Comparison of ENCODE assay signal across 10 mouse cellular contexts in genomic region chr5:115266787-115267468, GRCm38 (mm10). TPM values are rescaled to one million over a fixed set of nuclear protein-coding genes. Genes with fewer than 3 reads are reported as not detected.
DNase-seq lines count a peak whose midpoint lies in the region; ATAC-seq and TF ChIP-seq lines count a peak whose summit lies in the region.
"Had no signal": no experiment of that assay in that cellular context is flagged by ENCODE, and none has a peak within 500 bp of the region (broad histone marks: within the 10 kb centered on the region; RNA-seq: fewer than 3 reads in every experiment).

No protein-coding gene starts in this region.

- H3K27me3 ChIP-seq in heart, embryonic 10.5 days (ENCODE audit: insufficient read depth, poor library complexity, severe bottlenecking), result no peaks in the 10 kb centered on the region
- no peaks in the 10 kb centered on the region for H3K27me3 ChIP-seq in MEL (ENCODE audit: control insufficient read depth in 1 of 2, insufficient read depth in 2 of 2, low read length in 2 of 2)
- no peaks in the 10 kb centered on the region for H3K27me3 ChIP-seq in liver, embryonic 14.5 days (ENCODE audit: control insufficient read depth, insufficient read depth, low read length)
- H3K27me3 ChIP-seq in midbrain, embryonic 15.5 days (replicated peaks), result no peaks in the 10 kb centered on the region
- H3K27me3 ChIP-seq: limb, embryonic 15.5 days had no signal

- peak overlapping the region; percentile 65; the same call in 1 of the 2 replicates for H3K27ac ChIP-seq in heart, embryonic 10.5 days
- peak overlapping the region; percentile 20; the same call in 1 of the 2 replicates for H3K27ac ChIP-seq in MEL (ENCODE audit: control insufficient read depth, low read depth, low read length)
- H3K27ac ChIP-seq in liver, embryonic 14.5 days, result peak overlapping the region; percentile 97
- no peak overlapping the region for H3K27ac ChIP-seq in midbrain, embryonic 15.5 days
- H3K27ac ChIP-seq: hindbrain, postnatal 0 days; limb, embryonic 15.5 days had no signal

- no peak overlapping the region for H3K9ac ChIP-seq in MEL (ENCODE audit: control insufficient read depth, low read depth, low read length, poor library complexity, severe bottlenecking)
- peak overlapping the region; percentile 71 for H3K9ac ChIP-seq in liver, embryonic 14.5 days (replicated peaks)
- H3K9ac ChIP-seq in midbrain, embryonic 15.5 days, result no peak overlapping the region
- H3K9ac ChIP-seq: limb, embryonic 15.5 days had no signal

- peak; percentile 95 to 97 for TF ChIP-seq EP300 in MEL (IDR thresholded peaks at IDR 0.05; ENCODE audit: low read depth in 1 of 2, low read length in 2 of 2)
- peak; percentile 95 for TF ChIP-seq EP300 in liver, embryonic 14.5 days (IDR thresholded peaks at IDR 0.05; ENCODE audit: low read depth)

- TF ChIP-seq RAD21 in MEL (IDR thresholded peaks at IDR 0.05; ENCODE audit: low read depth, low read length), result no peak

- no peaks in the 10 kb centered on the region for H3K9me3 ChIP-seq in heart, embryonic 10.5 days
- no peaks in the 10 kb centered on the region for H3K9me3 ChIP-seq in MEL (replicated peaks; ENCODE audit: insufficient read depth, low read length)
- H3K9me3 ChIP-seq in liver, embryonic 14.5 days (ENCODE audit: control insufficient read depth, low read length), result no peaks in the 10 kb centered on the region
- no peaks in the 10 kb centered on the region for H3K9me3 ChIP-seq in midbrain, embryonic 15.5 days
- H3K9me3 ChIP-seq: limb, embryonic 15.5 days had no signal

- H3K4me2 ChIP-seq in liver, embryonic 14.5 days (ENCODE audit: low read depth), result peak overlapping the region; percentile 73
- no peak overlapping the region for H3K4me2 ChIP-seq in midbrain, embryonic 15.5 days
- H3K4me2 ChIP-seq: limb, embryonic 15.5 days had no signal

- ATAC-seq in erythroid progenitor cell, adult 5-6 weeks (replicated peaks; ENCODE audit: low FRiP score, poor library complexity, severe bottlenecking), result peak; percentile 82
- peak; percentile 90 for ATAC-seq in liver, embryonic 14.5 days (ENCODE audit: insufficient read depth)
- ATAC-seq in midbrain, embryonic 15.5 days (replicated peaks), result no peak
- ATAC-seq: hindbrain, postnatal 0 days had no signal

- TF ChIP-seq CTCF in MEL (IDR thresholded peaks at IDR 0.05 in 2 of 3, conservative IDR thresholded peaks at IDR 0.05 in 1 of 3; ENCODE audit: control insufficient read depth in 1 of 3, insufficient read depth in 1 of 3, low read depth in 2 of 3, low read length in 3 of 3, poor library complexity in 1 of 3, severe bottlenecking in 1 of 3), result no peak
- TF ChIP-seq CTCF in liver, embryonic 14.5 days (IDR thresholded peaks at IDR 0.05; ENCODE audit: low read depth), result peak; percentile 2; the same call in 1 of the 2 replicates

- peak; percentile 83 for DNase-seq in heart, embryonic 10.5 days (ENCODE audit: low spot score)
- DNase-seq in heart, postnatal 4 days, result no peak
- DNase-seq in MEL (ENCODE audit: low read depth, low spot score), result peak; percentile 89
- DNase-seq in liver, embryonic 14.5 days (ENCODE audit: low read depth in 3 of 3, low spot score in 3 of 3), result peak; percentile 95 to 98 (median 95)
- no peak for DNase-seq in thymus, postnatal 36 days
- no peak for DNase-seq in thymus, postnatal 4 days

- H3K4me3 ChIP-seq in heart, embryonic 10.5 days, result 0 out of 2 replicates have a peak overlapping the region, but pooled peaks have one; percentile 15
- no peak overlapping the region for H3K4me3 ChIP-seq in MEL (ENCODE audit: control insufficient read depth in 1 of 2, insufficient read depth in 1 of 2, low read depth in 2 of 2, low read length in 2 of 2)
- H3K4me3 ChIP-seq in liver, embryonic 14.5 days (ENCODE audit: insufficient read depth in 1 of 2, low read depth in 2 of 2, low read length in 2 of 2), result peak overlapping the region; percentile 20 to 49; a peak in 3 of 4 replicates
- H3K4me3 ChIP-seq in midbrain, embryonic 15.5 days, result no peak overlapping the region
- H3K4me3 ChIP-seq: limb, embryonic 15.5 days had no signal

- 33% methylated on average over 8 of the region's 8 CpGs for WGBS in heart, embryonic 10.5 days
- WGBS in liver, embryonic 14.5 days (ENCODE audit: insufficient replicate concordance), result 18% methylated on average over 8 of the region's 8 CpGs
- 83% methylated on average over 8 of the region's 8 CpGs for WGBS in midbrain, embryonic 15.5 days

- peaks cover 38% of the 10 kb centered on the region for H3K36me3 ChIP-seq in heart, embryonic 10.5 days
- H3K36me3 ChIP-seq in MEL (ENCODE audit: control insufficient read depth in 1 of 2, insufficient read depth in 2 of 2, low read length in 2 of 2), result peaks cover 8 to 33% of the 10 kb centered on the region in 2 experiments; a peak in 3 of 4 replicates
- H3K36me3 ChIP-seq in liver, embryonic 14.5 days (replicated peaks; ENCODE audit: control insufficient read depth, insufficient read depth, low read depth), result peaks cover 59% of the 10 kb centered on the region
- no peaks in the 10 kb centered on the region for H3K36me3 ChIP-seq in midbrain, embryonic 15.5 days (replicated peaks)

- no peak for TF ChIP-seq POLR2A in MEL (IDR thresholded peaks at IDR 0.05; ENCODE audit: control insufficient read depth in 1 of 2, insufficient read depth in 1 of 2, low read depth in 1 of 2, low read length in 2 of 2, poor library complexity in 1 of 2)

- H3K79me2 ChIP-seq in MEL (ENCODE audit: control insufficient read depth, insufficient read depth, low read length, poor library complexity), result peaks cover 61% of the 10 kb centered on the region

- peaks cover 49% of the 10 kb centered on the region for H3K4me1 ChIP-seq in heart, embryonic 10.5 days
- H3K4me1 ChIP-seq in MEL (ENCODE audit: control insufficient read depth in 1 of 2, insufficient read depth in 2 of 2, low read length in 2 of 2), result peaks cover 12 to 38% of the 10 kb centered on the region in 2 experiments
- H3K4me1 ChIP-seq in liver, embryonic 14.5 days (replicated peaks; ENCODE audit: control insufficient read depth in 2 of 2, insufficient read depth in 2 of 2, low read length in 1 of 2), result peaks cover 54 to 71% of the 10 kb centered on the region in 2 experiments
- H3K4me1 ChIP-seq in midbrain, embryonic 15.5 days, result peaks cover 51% of the 10 kb centered on the region

TF ChIP-seq in MEL, 35 proteins besides CTCF, POLR2A, EP300 and RAD21 (continues in another document):
- TF ChIP-seq ZKSCAN1 (IDR thresholded peaks at IDR 0.05; ENCODE audit: low read depth, low read length), result no peak
- TF ChIP-seq TBP (IDR thresholded peaks at IDR 0.05; ENCODE audit: low read depth, low read length), result 0 out of 2 replicates have a peak, but pooled peaks have one; percentile 11

RNA-seq across cellular contexts. Expression of gene Rnf10, which starts 5.8 kb away (rescaled TPM):
- 102 and 117 TPM in 2 replicates for polyA plus RNA-seq in heart, embryonic 10.5 days (2016; fragmentation: Nextera tagmentation; extraction: Ambion mirVana)
- 100 to 1,000 TPM; 277 to 284 TPM for total RNA-seq in heart, postnatal 4 days (2021)
- total RNA-seq in MEL (2012; rRNA removed), result 44.4 and 57.3 TPM in 2 replicates
- 100 to 1,000 TPM; 165 to 254 TPM for polyA plus RNA-seq in MEL (2012; ENCODE audit: insufficient read depth in 1 of 2, insufficient read length in 2 of 2, low read depth in 1 of 2, low replicate concordance in 2 of 2, missing spikeins in 1 of 2)
- total RNA-seq in erythroid progenitor cell, adult 5-6 weeks (2015; ENCODE audit: low replicate concordance), result 170 and 198 TPM in 2 replicates
- total RNA-seq in erythroid progenitor cell, adult 5-6 weeks (2017; ENCODE audit: low replicate concordance), result 378 and 474 TPM in 2 replicates
- 84.1 and 97.0 TPM in 2 replicates for polyA plus RNA-seq in liver, embryonic 14.5 days (2012; rRNA removed)
- 60.2 and 68.3 TPM in 2 replicates for polyA plus RNA-seq in liver, embryonic 14.5 days (2014; fragmentation: Nextera tagmentation; extraction: Ambion mirVana)
- 202 and 219 TPM in 2 replicates for polyA plus RNA-seq in midbrain, embryonic 15.5 days (2015; fragmentation: Nextera tagmentation; extraction: Ambion mirVana)

RNA-seq across cellular contexts. Expression of gene Coq5, which starts 12.5 kb away (rescaled TPM):
- polyA plus RNA-seq in heart, embryonic 10.5 days (2016; fragmentation: Nextera tagmentation; extraction: Ambion mirVana), result 78.2 and 87.8 TPM in 2 replicates
- total RNA-seq in heart, postnatal 4 days (2021), result 100 to 1,000 TPM; 113 to 117 TPM
- total RNA-seq in MEL (2012; rRNA removed), result 39.7 and 43.3 TPM in 2 replicates
- polyA plus RNA-seq in MEL (2012; ENCODE audit: insufficient read depth in 1 of 2, insufficient read length in 2 of 2, low read depth in 1 of 2, low replicate concordance in 2 of 2, missing spikeins in 1 of 2), result 10 to 100 TPM in 1 of 2 experiments, not detected in 1; 40.5 TPM
- total RNA-seq in erythroid progenitor cell, adult 5-6 weeks (2015; ENCODE audit: low replicate concordance), result 7.2 and 8.4 TPM in 2 replicates
- 12.8 and 15.9 TPM in 2 replicates for total RNA-seq in erythroid progenitor cell, adult 5-6 weeks (2017; ENCODE audit: low replicate concordance)
- 8.2 and 10.3 TPM in 2 replicates for polyA plus RNA-seq in liver, embryonic 14.5 days (2012; rRNA removed)
- 28.4 and 28.7 TPM in 2 replicates for polyA plus RNA-seq in liver, embryonic 14.5 days (2014; fragmentation: Nextera tagmentation; extraction: Ambion mirVana)
- polyA plus RNA-seq in midbrain, embryonic 15.5 days (2015; fragmentation: Nextera tagmentation; extraction: Ambion mirVana), result 57.0 and 57.2 TPM in 2 replicates

RNA-seq across cellular contexts. Expression of gene Pop5, which starts 31.3 kb away (rescaled TPM):
- polyA plus RNA-seq in heart, embryonic 10.5 days (2016; fragmentation: Nextera tagmentation; extraction: Ambion mirVana), result 88.7 and 117 TPM in 2 replicates
- 10 to 100 TPM; 21.1 to 26.1 TPM for total RNA-seq in heart, postnatal 4 days (2021)
- total RNA-seq in MEL (2012; rRNA removed), result 166 and 208 TPM in 2 replicates
- polyA plus RNA-seq in MEL (2012; ENCODE audit: insufficient read depth in 1 of 2, insufficient read length in 2 of 2, low read depth in 1 of 2, low replicate concordance in 2 of 2, missing spikeins in 1 of 2), result 100 to 1,000 TPM; 103 to 388 TPM
- total RNA-seq in erythroid progenitor cell, adult 5-6 weeks (2015; ENCODE audit: low replicate concordance), result 45.8 and 70.0 TPM in 2 replicates
- total RNA-seq in erythroid progenitor cell, adult 5-6 weeks (2017; ENCODE audit: low replicate concordance), result 29.8 and 33.7 TPM in 2 replicates
- 45.0 and 55.2 TPM in 2 replicates for polyA plus RNA-seq in liver, embryonic 14.5 days (2012; rRNA removed)
- 95.5 and 106 TPM in 2 replicates for polyA plus RNA-seq in liver, embryonic 14.5 days (2014; fragmentation: Nextera tagmentation; extraction: Ambion mirVana)
- 93.6 and 94.4 TPM in 2 replicates for polyA plus RNA-seq in midbrain, embryonic 15.5 days (2015; fragmentation: Nextera tagmentation; extraction: Ambion mirVana)

RNA-seq across cellular contexts. Expression of gene Dynll1, which starts 33.9 kb away (rescaled TPM):
- 1,455 and 1,701 TPM in 2 replicates for polyA plus RNA-seq in heart, embryonic 10.5 days (2016; fragmentation: Nextera tagmentation; extraction: Ambion mirVana)
- 100 to 1,000 TPM; 318 to 355 TPM for total RNA-seq in heart, postnatal 4 days (2021)
- 714 and 736 TPM in 2 replicates for total RNA-seq in MEL (2012; rRNA removed)
- 100 to 1,000 TPM; 561 to 740 TPM for polyA plus RNA-seq in MEL (2012; ENCODE audit: insufficient read depth in 1 of 2, insufficient read length in 2 of 2, low read depth in 1 of 2, low replicate concordance in 2 of 2, missing spikeins in 1 of 2)
- 310 and 338 TPM in 2 replicates for total RNA-seq in erythroid progenitor cell, adult 5-6 weeks (2015; ENCODE audit: low replicate concordance)
- 98.2 and 201 TPM in 2 replicates for total RNA-seq in erythroid progenitor cell, adult 5-6 weeks (2017; ENCODE audit: low replicate concordance)
- 63.0 and 152 TPM in 2 replicates for polyA plus RNA-seq in liver, embryonic 14.5 days (2012; rRNA removed)
- polyA plus RNA-seq in liver, embryonic 14.5 days (2014; fragmentation: Nextera tagmentation; extraction: Ambion mirVana), result 636 and 642 TPM in 2 replicates
- polyA plus RNA-seq in midbrain, embryonic 15.5 days (2015; fragmentation: Nextera tagmentation; extraction: Ambion mirVana), result 1,095 and 1,182 TPM in 2 replicates

Comparison
In these comparisons a context has a peak if more than half of its experiments do, and no peak if none do; other contexts are left out.
1. DNase-seq: peak in heart, embryonic 10.5 days (single experiment), MEL (single experiment) and liver, embryonic 14.5 days (3 of 3); none in heart, postnatal 4 days (single experiment), thymus, postnatal 36 days (0 of 2) and thymus, postnatal 4 days (single experiment).
2. H3K4me3 ChIP-seq: peak in heart, embryonic 10.5 days (single experiment) and liver, embryonic 14.5 days (2 of 2); none in MEL (0 of 2) and midbrain, embryonic 15.5 days (single experiment).